Mouse (Mus musculus) limb, embryonic 14.5 days (tissue): ENCODE results near the gene Galt. TPM values are rescaled to one million over a fixed set of nuclear protein-coding genes. Genes with fewer than 3 reads are reported as not detected.

ENCODE experiments used
- ATAC-seq: fragments of 200-750 bp; cut with Nextera tagmentation; 2 replicates; pipeline ENCODE4 v1.8.0; 2017; ENCODE audit warnings: low read depth, moderate number of reproducible peaks, moderate TSS enrichment; ENCODE audit not compliant: low FRiP score
- DNase-seq: peaks from one replicate; pipeline ENCODE4 v3.0.0-alpha.2; 2015; ENCODE audit warnings: low spot score
- H3K27ac ChIP-seq: fragments of 300-500 bp; sonication (generic); replicated peaks from 2 replicates; pipeline ENCODE4 v1.5.1; 2014; ENCODE audit warnings: low read depth, mild to moderate bottlenecking, low read length, moderate library complexity, mixed read lengths
- H3K27me3 ChIP-seq: fragments of 300-500 bp; sonication (generic); 2 replicates; pipeline ENCODE4 v1.6.1; 2014; ENCODE audit warnings: low read length, mixed read lengths; ENCODE audit not compliant: control insufficient read depth, insufficient read depth
- H3K36me3 ChIP-seq: fragments of 300-500 bp; sonication (generic); 2 replicates; pipeline ENCODE4 v1.6.1; 2014; ENCODE audit warnings: mild to moderate bottlenecking, low read length, moderate library complexity, mixed read lengths; ENCODE audit not compliant: control insufficient read depth, insufficient read depth
- H3K4me1 ChIP-seq: fragments of 300-500 bp; sonication (generic); 2 replicates; pipeline ENCODE4 v1.6.1; 2014; ENCODE audit warnings: antibody characterized with exemption, low read length, mixed read lengths; ENCODE audit not compliant: control insufficient read depth, insufficient read depth
- H3K4me2 ChIP-seq: fragments of 300-500 bp; sonication (generic); replicated peaks from 2 replicates; pipeline ENCODE4 v1.6.1; 2014; ENCODE audit warnings: low read depth, mild to moderate bottlenecking, low read length, moderate library complexity; ENCODE audit not compliant: severe bottlenecking
- H3K4me3 ChIP-seq: fragments of 300-500 bp; sonication (generic); replicated peaks from 2 replicates; pipeline ENCODE4 v1.5.1; 2014; ENCODE audit warnings: low read length
- H3K9ac ChIP-seq: fragments of 300-500 bp; sonication (generic); 2 replicates; pipeline ENCODE4 v1.6.1; 2014; ENCODE audit warnings: mild to moderate bottlenecking, low read depth, low read length, moderate library complexity; ENCODE audit not compliant: severe bottlenecking
- H3K9me3 ChIP-seq: fragments of 300-500 bp; sonication (generic); 2 replicates; pipeline ENCODE4 v1.6.1; 2016; ENCODE audit warnings: low read length; ENCODE audit not compliant: control insufficient read depth
- POLR2A ChIP-seq: fragments of 200-500 bp; IDR thresholded peaks from 2 replicates; pipeline ENCODE4 v1.8.0; 2012; ENCODE audit warnings: inconsistent platforms, mild to moderate bottlenecking, moderate library complexity, borderline replicate concordance; ENCODE audit not compliant: insufficient read depth, insufficient read length; ENCODE audit errors: extremely low read depth
- WGBS: fragments of 180-500 bp; shearing (Covaris S2); extraction: QIAGEN DNeasy Blood & Tissue Kit; methylation state at CpG from one replicate; pipeline ENCODE4 v1.1.7; 2014; 5-methylcytosine and 5-hydroxymethylcytosine counted together
- polyA plus RNA-seq, 2 experiments: library from polyadenylated mRNA; depleted of rRNA in 1 of 2; stranded (reverse) in 1 of 2; unstranded in 1 of 2; fragments of >200 nt; fragmentation: Nextera tagmentation in 1 of 2; extraction: Ambion mirVana in 1 of 2; gene quantifications; 2 replicates each; pipeline versions ENCODE4 v1.2.1 to v1.2.3; 2012 to 2014

The Galt gene
- polyA plus RNA-seq, 2 experiments = 39.5 to 83.3 TPM

DNA sequence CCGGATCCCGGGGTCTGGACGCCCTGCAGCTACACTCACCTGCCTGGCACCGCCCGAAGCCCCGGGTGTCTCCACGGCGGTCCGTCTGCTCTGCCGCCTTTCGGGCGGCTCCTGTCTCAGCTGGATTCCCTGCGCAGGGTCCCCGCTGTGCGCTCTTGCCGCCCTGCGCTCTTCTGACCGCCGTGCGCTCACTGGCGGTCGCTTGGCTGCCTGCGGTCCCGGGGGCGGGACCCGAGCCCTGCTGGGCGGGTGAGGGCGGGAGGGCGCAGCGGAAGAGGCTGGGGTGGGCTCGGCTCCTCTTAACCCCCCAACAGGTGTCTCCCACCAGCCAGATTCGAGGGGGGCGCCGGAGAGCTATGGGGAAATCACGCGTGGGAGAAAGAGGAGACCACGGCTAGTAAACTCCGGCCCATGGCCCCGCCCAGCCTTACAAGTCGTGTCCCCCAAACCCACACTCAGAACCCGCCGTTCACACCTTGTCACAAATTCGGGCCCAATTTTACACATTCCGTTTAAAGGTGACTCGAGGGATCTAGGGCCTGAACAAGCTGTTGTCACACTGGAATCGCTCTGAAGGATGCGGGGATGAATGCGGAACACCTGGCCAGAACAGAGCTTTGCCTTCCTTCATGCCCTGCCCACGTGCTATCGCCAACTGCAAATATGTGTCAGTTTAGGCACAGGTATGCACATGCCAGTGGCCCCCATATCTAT is 23.8 kb upstream of the Galt start, which contains the start of gene Arid3c:
TSS of gene Arid3c (minus strand) at position 91 of the 714 bp plus-strand sequence.
- H3K4me1 ChIP-seq = 0 out of 2 replicates have a peak, but pooled peaks cover 4% of the 10 kb centered on the region
- H3K4me2 ChIP-seq = peak within 1 kb of the TSS; percentile 56
- peaks cover 64% of the 10 kb centered on the region for H3K27me3 ChIP-seq
- no peak for TF ChIP-seq POLR2A
- no peaks in the 10 kb centered on the region for H3K36me3 ChIP-seq
- peak within 1 kb of the TSS; percentile 36 for H3K4me3 ChIP-seq
- no peak within 1 kb of the TSS for H3K27ac ChIP-seq
- no peaks in the 10 kb centered on the region for H3K9me3 ChIP-seq
- no peak for DNase-seq
- no peak for ATAC-seq
- under 1% methylated on average over 30 of the region's 50 CpGs for WGBS
- 0 out of 2 replicates have a peak within 1 kb of the TSS, but pooled peaks have one; percentile 32 for H3K9ac ChIP-seq

DNA sequence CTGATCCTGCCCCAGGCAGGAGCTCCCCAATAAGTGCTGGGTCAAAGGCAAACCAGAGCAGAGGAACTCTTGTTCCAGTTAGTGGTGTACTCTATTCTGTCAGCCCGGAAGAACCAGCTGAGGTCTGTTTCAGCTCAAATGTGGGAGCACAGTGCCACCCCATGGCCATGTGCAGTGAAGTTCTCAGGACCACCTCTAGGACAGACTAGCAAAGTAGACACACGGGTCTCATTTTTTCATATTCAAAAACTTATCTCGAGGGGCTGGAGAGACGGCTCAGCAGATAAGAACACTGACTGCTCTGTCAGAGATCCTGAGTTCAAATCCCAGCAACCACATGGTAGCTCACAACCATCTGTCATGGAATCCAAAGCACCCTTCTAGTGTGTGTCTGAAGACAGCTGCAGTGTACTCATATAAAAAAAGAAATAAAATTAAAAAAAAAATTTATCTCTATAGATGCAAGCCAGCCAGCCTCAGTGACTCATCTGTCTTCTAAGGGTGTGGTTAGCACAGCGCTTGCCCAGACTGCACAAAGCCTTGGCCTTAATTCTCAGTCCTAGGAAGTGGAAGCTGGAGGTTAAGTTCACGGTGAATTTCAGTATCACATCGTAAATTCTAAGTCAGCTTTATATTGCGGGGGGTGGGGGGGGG is 17.3 kb upstream of the Galt start:
- no peak for TF ChIP-seq POLR2A
- DNase-seq (peak; percentile 75), ATAC-seq (peak; percentile 31; the same call in 1 of the 2 replicates)
- peaks cover 8% of the 10 kb centered on the region for H3K36me3 ChIP-seq
- no peaks in the 10 kb centered on the region for H3K9me3 ChIP-seq
- no peak overlapping the region for H3K4me2 ChIP-seq
- H3K27me3 ChIP-seq = peaks cover 6% of the 10 kb centered on the region; the same call in 1 of the 2 replicates
- WGBS = 21% methylated on average over 8 of the region's 8 CpGs
- H3K27ac ChIP-seq = no peak overlapping the region
- H3K9ac ChIP-seq = no peak overlapping the region
- no peak overlapping the region for H3K4me3 ChIP-seq
- H3K4me1 ChIP-seq = peaks cover 11% of the 10 kb centered on the region

DNA sequence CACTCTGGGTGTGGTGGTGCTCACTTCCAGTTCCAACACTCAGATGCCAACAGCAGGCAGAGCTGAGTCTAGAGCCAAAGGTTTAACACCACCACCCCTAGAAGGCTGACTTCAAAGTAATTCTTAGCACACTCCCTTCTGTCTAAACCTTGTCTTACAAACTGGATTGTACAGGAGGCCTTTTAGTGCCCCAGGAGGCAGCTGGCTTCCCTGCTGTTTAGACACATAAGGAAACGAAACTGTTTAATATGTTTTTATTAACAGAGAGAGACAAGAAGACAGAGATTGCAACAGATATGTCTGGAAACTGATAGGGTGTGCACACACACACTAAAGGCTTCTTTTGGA is 16.8 kb upstream of the Galt start:
- no peak for TF ChIP-seq POLR2A
- Histone ChIP-seq H3K4me3 (no peak overlapping the region), H3K4me1 (peaks cover 11% of the 10 kb centered on the region), H3K9me3 (no peaks in the 10 kb centered on the region), H3K4me2 (no peak overlapping the region), H3K27ac (no peak overlapping the region), H3K27me3 (peaks cover under 1% of the 10 kb centered on the region; the same call in 1 of the 2 replicates), H3K9ac (no peak overlapping the region), H3K36me3 (peaks cover 8% of the 10 kb centered on the region)
- 55% methylated on average over 1 of the region's 1 CpGs for WGBS
- ATAC-seq = no peak
- DNase-seq = no peak

DNA sequence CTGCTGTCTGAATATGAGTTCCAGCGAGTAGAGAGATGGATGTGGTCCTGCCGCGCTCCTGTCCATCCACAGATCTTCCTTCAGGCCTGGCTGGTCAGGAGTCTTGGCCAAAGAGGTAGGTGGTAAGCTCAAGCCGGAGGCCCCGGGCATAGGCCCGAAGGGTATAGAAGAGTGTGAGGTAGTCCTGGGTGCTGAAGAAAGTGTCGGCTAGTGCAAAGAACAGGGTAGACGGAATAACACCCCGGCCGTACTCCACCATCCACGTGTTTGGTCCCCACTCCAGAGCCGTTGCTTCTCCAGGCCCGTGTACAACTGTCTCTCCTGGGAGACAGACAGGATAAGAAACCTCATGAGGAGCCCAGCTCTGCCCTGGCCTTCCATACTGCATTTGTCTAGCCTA is 15.8 kb upstream of the Galt start:
- DNase-seq = no peak
- peaks cover 11% of the 10 kb centered on the region for H3K4me1 ChIP-seq
- H3K4me2 ChIP-seq = no peak overlapping the region
- ATAC-seq = no peak
- no peak overlapping the region for H3K4me3 ChIP-seq
- peaks cover 8% of the 10 kb centered on the region for H3K36me3 ChIP-seq
- H3K27me3 ChIP-seq = no peaks in the 10 kb centered on the region
- 95% methylated on average over 13 of the region's 13 CpGs for WGBS
- H3K9me3 ChIP-seq = no peaks in the 10 kb centered on the region
- H3K9ac ChIP-seq = no peak overlapping the region
- no peak for TF ChIP-seq POLR2A
- no peak overlapping the region for H3K27ac ChIP-seq

DNA sequence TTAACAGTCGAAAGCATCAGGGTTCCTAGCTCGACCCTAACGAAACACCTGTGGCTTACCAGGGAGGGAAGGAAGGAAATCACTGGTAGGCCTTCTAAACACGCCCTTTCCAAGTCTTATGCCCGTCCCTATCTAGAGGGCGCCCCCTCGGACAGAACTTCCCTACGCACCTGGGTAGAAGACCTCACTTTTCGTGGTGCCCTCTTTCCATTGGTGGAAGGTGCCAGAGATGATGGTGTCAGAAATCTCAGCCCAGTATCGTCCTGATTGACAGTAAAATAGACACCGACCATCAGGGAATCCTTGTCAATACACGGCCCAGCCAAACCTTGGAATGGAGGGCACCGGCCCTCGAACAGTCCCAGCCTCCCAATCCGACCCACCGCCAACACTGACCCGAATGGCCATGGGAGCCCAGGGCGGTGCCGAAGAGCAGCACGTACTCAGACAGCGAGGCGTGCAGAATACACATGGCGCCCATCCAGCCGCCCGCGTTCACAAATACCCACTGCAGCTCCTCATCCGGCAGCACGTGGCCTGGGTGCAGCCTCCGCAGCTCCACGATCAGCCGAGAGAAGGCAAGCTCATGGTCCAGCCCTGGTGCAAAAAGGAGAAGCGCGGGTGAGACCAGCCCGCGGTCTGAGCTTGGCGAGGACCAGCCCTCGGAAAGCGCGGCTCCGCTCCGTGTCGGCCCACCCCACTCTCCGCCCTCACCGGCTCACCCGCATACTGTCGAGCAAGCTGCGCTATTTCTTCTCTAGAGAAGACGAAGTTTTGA is 14.5 kb upstream of the Galt start:
- peak overlapping the region; percentile 53 for H3K4me3 ChIP-seq
- H3K27me3 ChIP-seq = no peaks in the 10 kb centered on the region
- WGBS = 2% methylated on average over 46 of the region's 48 CpGs
- H3K4me2 ChIP-seq = peak overlapping the region; percentile 58
- peaks cover 8% of the 10 kb centered on the region for H3K36me3 ChIP-seq
- TF ChIP-seq POLR2A = no peak
- H3K27ac ChIP-seq = peak overlapping the region; percentile 76
- ATAC-seq (peak; percentile 84), DNase-seq (peak; percentile 23)
- peaks cover 11% of the 10 kb centered on the region for H3K4me1 ChIP-seq
- peak overlapping the region; percentile 63 for H3K9ac ChIP-seq
- H3K9me3 ChIP-seq = no peaks in the 10 kb centered on the region
